Mouse (Mus musculus) monocyte, adult 2 months (primary cell): ENCODE results near the gene Mbd3l1.

Source experiments
- DNase-seq, 2 experiments: peaks; one replicate each; pipeline ENCODE4 v3.0.0; 2022; ENCODE audit warnings: low spot score in 2 of 2, low read depth in 1 of 2

Mbd3l1 gene

GRCm38 (mm10) chr9:18478168-18478567 is at the start of gene Mbd3l1, which contains the start of gene Zfp558:
Gene Mbd3l1, plus strand, starts transcription at chr9:18478359.
Gene Zfp558, minus strand, starts transcription at chr9:18478268.
- no peak for DNase-seq

GRCm38 (mm10) chr9:18430354-18430753 is 47.8 kb upstream of the Mbd3l1 start, which contains the start of gene Mbd3l2:
Gene Mbd3l2, plus strand, starts transcription at chr9:18430654.
- no peak for DNase-seq

DNA sequence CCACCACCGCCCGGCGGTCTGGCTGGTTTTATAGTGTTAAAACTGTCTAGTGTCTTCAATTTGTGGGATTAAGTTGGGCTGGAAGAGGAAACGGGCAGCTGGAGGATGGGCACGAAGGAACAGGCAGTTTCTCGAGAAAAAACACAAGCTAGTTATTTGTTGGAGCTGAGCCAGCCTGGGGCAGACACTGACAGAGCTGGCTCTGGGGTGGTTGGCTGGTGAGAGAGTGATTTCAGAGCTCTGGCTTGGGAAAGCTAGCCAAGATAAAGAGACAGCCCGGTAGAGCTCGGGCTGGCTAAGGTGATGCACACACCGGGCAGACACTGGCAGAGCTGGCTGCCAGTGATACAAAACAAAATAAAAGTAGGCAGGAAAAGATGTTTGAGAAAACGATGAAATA is 46.5 kb upstream of the Mbd3l1 start:
- no peak for DNase-seq

- DNase-seq, result no peak
These were observed 21.6 kb upstream of the Mbd3l1 start for GRCm38 (mm10) chr9:18456520-18456919.

GRCm38 (mm10) chr9:18467350-18467749 is 10.8 kb upstream of the Mbd3l1 start:
- no peak for DNase-seq

DNA sequence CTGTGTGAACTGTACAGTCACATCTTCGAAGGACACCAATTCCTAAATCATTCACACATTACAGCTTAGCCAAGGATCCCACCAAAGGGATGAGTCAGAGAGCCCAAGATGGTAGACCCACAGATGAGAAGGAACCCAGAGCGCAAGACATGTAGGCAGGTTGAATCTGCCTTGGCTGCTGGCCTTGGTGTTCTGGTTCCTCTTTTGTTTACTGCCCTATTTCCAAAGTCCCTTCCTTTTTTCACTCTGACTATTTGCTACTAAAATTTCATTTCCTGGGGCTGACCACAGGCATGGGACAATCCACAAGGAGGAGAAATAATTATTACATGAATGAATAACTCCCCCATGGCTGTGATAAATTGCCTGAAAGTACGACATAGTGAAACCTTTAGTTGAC is 10.2 kb upstream of the Mbd3l1 start:
- DNase-seq, result no peak

- peak; percentile 14 to 28 for DNase-seq
These were observed 4.6 kb upstream of the Mbd3l1 start for GRCm38 (mm10) chr9:18473324-18474128.

DNA sequence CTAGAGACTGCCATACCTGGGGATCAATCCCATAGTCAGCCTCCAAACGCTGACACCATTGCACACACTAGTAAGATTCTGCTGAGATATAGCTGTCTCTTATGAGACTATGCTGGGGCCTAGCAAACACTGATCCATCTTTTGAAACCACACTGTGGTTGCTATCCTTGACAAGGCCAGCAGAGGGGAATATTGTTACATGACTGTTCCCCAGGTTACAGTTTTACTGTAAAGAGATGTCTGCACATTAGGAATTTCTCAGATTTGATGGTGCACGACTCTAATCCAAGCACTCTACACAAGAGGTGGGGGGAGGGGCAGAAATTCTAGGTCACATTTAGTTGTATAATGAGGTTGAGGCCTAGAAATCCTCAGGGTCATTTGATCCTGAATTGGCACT is 29.9 kb downstream of the Mbd3l1 start:
- no peak for DNase-seq
